Mouse (Mus musculus) erythroblast, embryonic 14.5 days (primary cell): Measurements from ENCODE around the gene Ntrk2. TPM values are rescaled to one million over a fixed set of nuclear protein-coding genes. Genes with fewer than 3 reads are reported as not detected.

Experiments
- H3K27me3 ChIP-seq: 2 replicates; pipeline ENCODE4 v1.6.1; 2012; ENCODE audit warnings: inconsistent platforms; ENCODE audit not compliant: control insufficient read depth
- H3K36me3 ChIP-seq: 2 replicates; pipeline ENCODE4 v1.6.1; 2012; ENCODE audit warnings: mild to moderate bottlenecking, inconsistent platforms; ENCODE audit not compliant: control insufficient read depth
- H3K4me1 ChIP-seq: 2 replicates; pipeline ENCODE4 v1.6.1; 2012; ENCODE audit warnings: inconsistent platforms; ENCODE audit not compliant: control insufficient read depth
- H3K4me3 ChIP-seq: replicated peaks from 2 replicates; pipeline ENCODE3; 2012; ENCODE audit warnings: moderate library complexity, mild to moderate bottlenecking, inconsistent platforms
- H3K9me3 ChIP-seq: 2 replicates; pipeline ENCODE4 v1.6.1; 2012; ENCODE audit warnings: low read length, inconsistent platforms, mixed read lengths; ENCODE audit not compliant: control insufficient read depth
- GATA1 ChIP-seq: IDR thresholded peaks from 2 replicates; pipeline ENCODE4 v1.6.1; 2012; ENCODE audit warnings: low read length, inconsistent platforms, mixed read lengths
- TAL1 ChIP-seq: IDR thresholded peaks from 3 replicates; pipeline ENCODE4 v1.6.1; 2012; ENCODE audit warnings: low read length, inconsistent platforms, mixed read lengths
- polyA plus RNA-seq: library from polyadenylated mRNA; stranded (reverse); fragments of >175 nt; gene quantifications from 2 replicates; pipeline ENCODE4 v1.2.3, GENCODE M21; 2012

Ntrk2 gene
- polyA plus RNA-seq, 1 experiment, result not detected

DNA sequence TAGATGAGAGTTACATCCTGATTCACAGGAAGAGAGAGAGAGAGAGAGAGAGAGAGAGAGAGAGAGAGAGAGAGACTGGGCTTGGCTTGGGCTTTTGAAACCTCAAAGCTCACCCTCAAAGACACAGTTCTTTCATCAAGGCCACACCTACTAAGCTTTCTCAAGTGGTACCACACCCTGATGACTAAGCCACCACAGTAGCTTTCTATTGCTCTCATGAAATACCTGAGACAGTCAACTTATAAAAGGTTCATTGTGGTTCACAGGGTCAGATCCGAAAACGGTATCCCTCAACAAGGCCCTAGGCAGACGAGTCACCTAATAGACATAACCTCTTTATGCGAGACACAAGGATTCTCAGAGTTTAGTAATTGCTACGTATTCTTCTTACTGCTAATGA is 76.5 kb downstream of the Ntrk2 start:
- peaks cover 2% of the 10 kb centered on the region; the same call in 1 of the 2 replicates for H3K4me1 ChIP-seq
- H3K27me3 ChIP-seq, result no peaks in the 10 kb centered on the region
- H3K36me3 ChIP-seq, result no peaks in the 10 kb centered on the region
- TF ChIP-seq GATA1, result no peak
- no peak for TF ChIP-seq TAL1
- H3K4me3 ChIP-seq, result no peak overlapping the region
- H3K9me3 ChIP-seq, result peaks cover 23% of the 10 kb centered on the region

DNA sequence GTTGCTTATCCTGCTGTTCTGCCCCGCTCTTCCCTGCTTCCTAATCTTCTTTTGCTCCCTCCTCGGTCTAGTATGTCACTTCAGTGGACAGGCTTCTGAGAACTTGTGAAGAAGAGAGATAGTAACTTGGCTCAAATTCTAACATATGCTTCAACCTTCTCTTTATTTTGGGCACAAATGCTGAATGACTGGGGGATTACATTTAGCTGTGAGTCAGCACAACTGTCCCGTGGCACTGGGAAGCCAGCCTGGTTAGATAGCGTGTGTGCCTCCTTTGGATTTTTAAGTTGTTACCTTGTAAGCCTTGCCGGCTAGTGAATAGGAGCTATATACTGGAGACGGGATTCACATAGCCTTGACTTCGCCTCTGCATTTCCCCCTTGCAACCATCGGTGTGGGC is 79.7 kb downstream of the Ntrk2 start:
- H3K27me3 ChIP-seq, result no peaks in the 10 kb centered on the region
- TF ChIP-seq GATA1, result no peak
- TF ChIP-seq TAL1, result no peak
- no peak overlapping the region for H3K4me3 ChIP-seq
- peaks cover 25% of the 10 kb centered on the region for H3K9me3 ChIP-seq
- H3K4me1 ChIP-seq, result peaks cover 2% of the 10 kb centered on the region; the same call in 1 of the 2 replicates
- no peaks in the 10 kb centered on the region for H3K36me3 ChIP-seq

DNA sequence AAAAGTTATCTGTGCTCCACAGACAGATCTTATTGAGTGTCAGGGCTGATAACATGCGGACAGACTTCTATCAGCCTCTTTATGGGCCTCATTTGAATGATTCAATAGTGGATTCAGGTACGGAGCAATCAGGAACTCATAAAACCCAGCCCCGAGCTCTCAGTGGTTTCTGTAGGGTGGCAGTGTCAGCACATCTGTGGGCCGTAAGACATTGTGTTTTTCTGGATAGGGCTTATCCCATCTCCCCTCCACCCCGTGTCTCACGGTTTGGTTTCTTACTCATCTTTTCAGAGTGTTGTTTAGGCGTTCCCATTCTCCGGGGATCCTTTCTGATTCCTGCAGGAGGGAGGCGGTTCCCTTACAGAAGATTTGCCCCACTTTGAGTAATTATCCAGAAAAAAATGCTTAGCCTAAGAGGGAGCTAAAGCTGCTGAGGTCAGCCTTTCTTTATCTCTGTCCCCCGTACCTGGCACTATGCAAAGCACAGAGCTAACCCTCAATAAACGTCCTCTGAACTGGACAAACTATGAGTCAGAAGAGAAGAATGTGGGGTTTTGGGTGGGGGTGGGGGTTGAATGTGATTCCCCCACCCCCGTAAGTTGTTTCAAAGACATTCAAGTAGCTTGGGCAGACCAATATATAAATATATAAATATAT is 90.0 kb downstream of the Ntrk2 start:
- Histone ChIP-seq H3K36me3 (no peaks in the 10 kb centered on the region), H3K4me3 (no peak overlapping the region), H3K9me3 (peaks cover 13% of the 10 kb centered on the region), H3K27me3 (no peaks in the 10 kb centered on the region), H3K4me1 (no peaks in the 10 kb centered on the region)
- TF ChIP-seq GATA1 (no peak), TAL1 (no peak)

DNA sequence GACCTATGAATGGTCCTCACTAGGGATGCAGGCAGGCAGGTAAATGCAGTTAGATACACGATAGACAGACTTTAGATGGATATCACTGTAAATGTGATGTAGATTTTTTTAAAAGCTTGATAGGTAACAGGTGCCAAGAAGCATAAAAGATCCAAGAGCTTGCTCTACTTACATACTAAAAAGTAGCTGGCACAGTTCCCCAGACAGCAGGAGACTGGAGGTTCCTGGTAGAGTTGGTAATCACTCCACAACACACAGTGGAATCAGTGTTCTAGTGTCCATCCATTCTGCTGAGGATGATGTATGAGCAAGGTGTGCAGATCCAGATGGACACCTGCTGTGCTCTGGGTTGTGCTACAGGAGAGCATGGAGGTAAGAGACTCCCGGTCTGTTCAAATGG is 93.0 kb downstream of the Ntrk2 start:
- no peak for TF ChIP-seq TAL1
- TF ChIP-seq GATA1, result no peak
- Histone ChIP-seq H3K9me3 (peaks cover 13% of the 10 kb centered on the region), H3K4me1 (no peaks in the 10 kb centered on the region), H3K4me3 (no peak overlapping the region), H3K36me3 (no peaks in the 10 kb centered on the region), H3K27me3 (no peaks in the 10 kb centered on the region)

DNA sequence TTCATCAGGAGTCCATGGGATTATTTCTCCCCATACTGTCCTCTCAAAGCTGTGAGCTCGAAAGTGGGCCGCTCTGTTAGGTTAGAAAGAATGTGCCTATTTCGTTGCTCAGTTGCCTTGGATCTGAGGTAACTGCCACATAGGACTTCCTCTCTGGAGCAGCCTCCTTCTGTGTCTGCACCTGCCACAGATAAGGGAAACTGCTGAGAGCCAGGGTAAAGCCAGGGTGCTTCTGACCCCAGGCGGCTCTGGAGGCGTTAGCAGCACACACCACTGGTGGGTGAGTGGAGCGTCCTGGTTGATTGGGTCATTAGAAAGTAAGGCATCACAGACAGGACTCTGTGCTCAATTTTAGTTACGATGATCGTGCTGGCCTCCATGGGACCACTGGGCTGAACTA is 95.9 kb downstream of the Ntrk2 start:
- Histone ChIP-seq H3K27me3 (no peaks in the 10 kb centered on the region), H3K36me3 (no peaks in the 10 kb centered on the region), H3K4me1 (no peaks in the 10 kb centered on the region), H3K4me3 (no peak overlapping the region), H3K9me3 (peaks cover 13% of the 10 kb centered on the region)
- TF ChIP-seq GATA1 (no peak), TAL1 (no peak)

DNA sequence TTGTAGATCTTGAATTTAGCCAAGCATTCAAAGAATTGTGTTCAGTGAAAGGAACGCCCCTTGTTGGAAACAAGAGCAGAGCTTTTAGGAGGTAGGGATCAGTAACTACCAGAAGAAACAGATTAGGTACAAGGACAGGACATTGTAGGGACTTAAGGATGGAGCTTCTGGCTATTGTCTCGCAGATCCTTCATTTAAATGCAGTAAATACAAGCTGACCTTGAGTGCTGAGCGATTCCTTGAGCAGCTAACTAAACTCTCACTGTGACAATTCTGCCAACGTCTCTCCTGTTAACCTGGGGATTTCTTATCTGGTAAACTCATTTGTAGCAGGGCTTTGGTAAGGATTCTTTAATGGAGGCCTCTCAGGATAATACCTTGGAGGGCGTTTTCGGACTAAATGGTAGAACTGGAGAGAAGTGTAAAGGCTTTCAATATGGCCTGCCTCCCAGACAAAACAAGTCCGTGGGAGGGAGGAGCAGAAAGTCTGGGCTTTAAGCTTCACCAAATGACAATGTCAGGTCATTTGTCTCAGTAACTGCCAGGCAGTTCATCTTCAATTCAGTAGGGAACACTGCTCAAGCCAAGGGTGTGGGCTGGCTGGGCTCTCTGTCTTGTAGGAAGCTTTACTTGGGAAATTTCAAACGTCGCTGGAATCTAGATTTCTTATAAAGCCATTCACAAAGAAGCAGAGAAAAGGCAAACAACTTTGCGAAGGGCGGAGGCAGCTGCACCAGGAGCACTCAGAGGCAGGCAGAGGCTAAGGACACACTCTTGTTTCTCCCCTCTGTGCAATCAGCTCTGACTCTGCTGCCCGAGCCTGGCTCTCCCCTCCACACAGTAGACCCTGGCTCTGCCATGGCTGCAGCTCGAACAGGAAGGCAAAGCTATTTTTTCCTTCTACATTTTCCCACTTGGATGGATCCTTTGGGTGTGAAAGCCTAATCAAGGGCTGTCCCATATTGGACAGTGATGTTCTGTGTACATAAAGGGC is 98.7 kb downstream of the Ntrk2 start:
- H3K4me1 ChIP-seq, result no peaks in the 10 kb centered on the region
- no peaks in the 10 kb centered on the region for H3K27me3 ChIP-seq
- no peaks in the 10 kb centered on the region for H3K36me3 ChIP-seq
- H3K4me3 ChIP-seq, result no peak overlapping the region
- H3K9me3 ChIP-seq, result peaks cover 6% of the 10 kb centered on the region
- no peak for TF ChIP-seq TAL1
- no peak for TF ChIP-seq GATA1

DNA sequence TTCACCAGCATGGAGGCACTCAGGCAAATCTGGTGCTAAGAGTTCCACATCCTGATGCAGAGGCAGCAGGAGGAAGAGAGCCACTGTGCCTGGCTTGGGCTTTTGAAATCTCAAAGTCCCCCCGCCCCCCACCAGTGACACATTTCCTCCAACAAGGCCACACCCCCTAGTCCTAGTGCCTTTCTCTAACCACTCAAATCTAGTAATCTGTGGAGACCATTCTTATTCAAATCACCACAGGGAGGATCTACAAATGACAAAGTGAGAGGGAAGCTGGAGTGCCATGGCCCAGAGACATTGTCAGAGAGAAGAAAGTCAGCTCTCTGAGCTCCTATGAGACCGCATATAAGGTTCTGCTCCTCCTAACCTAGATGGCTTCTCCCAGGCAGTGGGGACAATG is 105.6 kb downstream of the Ntrk2 start:
- no peaks in the 10 kb centered on the region for H3K9me3 ChIP-seq
- TF ChIP-seq TAL1 (no peak), GATA1 (no peak)
- H3K36me3 ChIP-seq, result no peaks in the 10 kb centered on the region
- no peaks in the 10 kb centered on the region for H3K27me3 ChIP-seq
- H3K4me3 ChIP-seq, result no peak overlapping the region
- peaks cover 1% of the 10 kb centered on the region; the same call in 1 of the 2 replicates for H3K4me1 ChIP-seq

DNA sequence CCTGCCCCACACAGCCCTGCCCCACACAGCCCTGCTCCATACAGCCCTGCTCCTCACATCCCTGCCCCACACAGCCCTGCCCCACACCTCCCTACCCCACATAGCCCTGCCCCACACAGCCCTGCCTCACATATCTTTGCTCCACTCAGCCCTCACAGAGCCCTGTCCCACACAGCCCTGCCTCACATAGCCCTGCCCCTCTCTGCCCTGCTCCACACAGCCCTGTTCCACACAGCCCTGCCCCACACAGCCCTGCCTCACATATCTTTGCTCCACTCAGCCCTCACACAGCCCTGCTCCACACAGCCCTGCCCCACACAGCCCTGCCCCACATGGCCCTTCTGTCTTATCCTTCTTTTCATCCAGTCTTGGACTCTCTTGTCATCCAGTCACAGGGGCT is 106.2 kb downstream of the Ntrk2 start:
- Histone ChIP-seq H3K9me3 (no peaks in the 10 kb centered on the region), H3K4me3 (no peak overlapping the region), H3K27me3 (no peaks in the 10 kb centered on the region), H3K4me1 (peaks cover 1% of the 10 kb centered on the region; the same call in 1 of the 2 replicates), H3K36me3 (no peaks in the 10 kb centered on the region)
- no peak for TF ChIP-seq GATA1
- TF ChIP-seq TAL1, result no peak

DNA sequence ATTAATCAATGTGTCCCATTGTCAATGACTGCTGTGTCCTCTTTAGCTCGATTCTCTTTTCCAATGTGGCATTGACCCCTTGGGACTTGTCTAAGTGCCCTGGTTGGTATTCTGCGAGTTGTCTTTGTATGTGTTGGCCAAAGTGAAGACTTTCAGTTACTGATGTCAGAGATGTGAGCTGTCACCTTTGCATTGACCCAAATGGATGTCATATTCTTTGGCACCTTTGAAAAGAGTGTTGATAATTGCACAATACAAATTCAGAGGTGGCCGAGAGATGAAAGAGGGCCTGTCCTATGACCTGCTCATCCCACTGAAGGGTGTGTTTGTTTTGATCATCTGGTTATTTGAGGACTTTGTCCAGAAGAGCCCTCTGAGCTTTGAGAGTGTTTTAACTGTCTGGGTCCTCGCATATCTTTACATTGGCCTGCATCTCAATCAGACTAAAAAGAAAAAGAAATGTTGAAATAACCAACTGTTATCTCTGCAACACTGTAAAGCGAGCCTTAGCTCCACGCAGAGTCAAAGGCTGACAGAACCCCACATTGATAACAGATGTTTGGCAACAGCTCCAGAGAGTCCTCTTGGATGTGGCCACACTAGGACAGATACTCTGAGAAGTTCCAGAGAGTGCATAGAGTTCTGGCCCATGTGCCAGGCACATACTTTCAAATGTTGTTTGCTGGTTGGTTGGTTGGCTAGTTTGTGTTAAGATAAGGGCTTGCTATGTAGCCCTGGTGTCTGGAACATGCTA is 107.9 kb downstream of the Ntrk2 start:
- TF ChIP-seq TAL1 (no peak), GATA1 (no peak)
- Histone ChIP-seq H3K9me3 (no peaks in the 10 kb centered on the region), H3K4me3 (no peak overlapping the region), H3K36me3 (no peaks in the 10 kb centered on the region), H3K4me1 (peaks cover 1% of the 10 kb centered on the region; the same call in 1 of the 2 replicates), H3K27me3 (no peaks in the 10 kb centered on the region)
